Mouse (Mus musculus) neural tube, embryonic 14.5 days (tissue): ENCODE measurements around the gene Gm4737. TPM values are rescaled to one million over a fixed set of nuclear protein-coding genes. Genes with fewer than 3 reads are reported as not detected.
"Not testable (repeated sequence)": the region's sequence is repeated elsewhere in the genome, so short reads cannot be mapped to it uniquely, and the experiment has no call there.

Experiments
- ATAC-seq: fragments of 200-750 bp; cut with Nextera tagmentation; 2 replicates; pipeline ENCODE4 v1.8.0; 2017; ENCODE audit warnings: low read depth, mild to moderate bottlenecking, moderate TSS enrichment, moderate library complexity
- H3K27ac ChIP-seq: fragments of 300-500 bp; sonication (generic); 2 replicates; pipeline ENCODE4 v1.5.1; 2014; ENCODE audit warnings: low read depth, mild to moderate bottlenecking, control low read depth, low read length, moderate library complexity, mixed read lengths
- H3K27me3 ChIP-seq: fragments of 300-500 bp; sonication (generic); 2 replicates; pipeline ENCODE4 v1.6.1; 2014; ENCODE audit warnings: low read length; ENCODE audit not compliant: control insufficient read depth, insufficient read depth
- H3K36me3 ChIP-seq: fragments of 300-500 bp; sonication (generic); 2 replicates; pipeline ENCODE4 v1.6.1; 2014; ENCODE audit warnings: low read length, mixed read lengths; ENCODE audit not compliant: control insufficient read depth, insufficient read depth
- H3K4me1 ChIP-seq: fragments of 300-500 bp; sonication (generic); 2 replicates; pipeline ENCODE4 v1.6.1; 2014; ENCODE audit warnings: low read length; ENCODE audit not compliant: control insufficient read depth, insufficient read depth
- H3K4me2 ChIP-seq: fragments of 300-500 bp; sonication (generic); 2 replicates; pipeline ENCODE4 v1.6.1; 2014; ENCODE audit warnings: mild to moderate bottlenecking, low read depth, low read length, control low read depth
- H3K4me3 ChIP-seq: fragments of 300-500 bp; sonication (generic); 2 replicates; pipeline ENCODE4 v1.5.1; 2014; ENCODE audit warnings: low read depth, low read length, control low read depth, mixed read lengths
- H3K9ac ChIP-seq: fragments of 300-500 bp; sonication (generic); replicated peaks from 2 replicates; pipeline ENCODE4 v1.6.1; 2014; ENCODE audit warnings: low read depth, mild to moderate bottlenecking, control low read depth, low read length, mixed read lengths
- H3K9me3 ChIP-seq: fragments of 300-500 bp; sonication (generic); 2 replicates; pipeline ENCODE4 v1.6.1; 2016; ENCODE audit warnings: low read length; ENCODE audit not compliant: control insufficient read depth
- WGBS: fragments of 180-500 bp; shearing (Covaris S2); extraction: QIAGEN DNeasy Blood & Tissue Kit; methylation state at CpG from one replicate; pipeline ENCODE4 v1.1.7; 2014; 5-methylcytosine and 5-hydroxymethylcytosine counted together
- polyA plus RNA-seq: library from polyadenylated mRNA; unstranded; fragments of >200 nt; fragmentation: Nextera tagmentation; extraction: Ambion mirVana; gene quantifications from 2 replicates; pipeline ENCODE4 v1.2.1, GENCODE M21; 2014

Gm4737 gene
- 1.2 and 1.8 TPM in 2 replicates for polyA plus RNA-seq

DNA sequence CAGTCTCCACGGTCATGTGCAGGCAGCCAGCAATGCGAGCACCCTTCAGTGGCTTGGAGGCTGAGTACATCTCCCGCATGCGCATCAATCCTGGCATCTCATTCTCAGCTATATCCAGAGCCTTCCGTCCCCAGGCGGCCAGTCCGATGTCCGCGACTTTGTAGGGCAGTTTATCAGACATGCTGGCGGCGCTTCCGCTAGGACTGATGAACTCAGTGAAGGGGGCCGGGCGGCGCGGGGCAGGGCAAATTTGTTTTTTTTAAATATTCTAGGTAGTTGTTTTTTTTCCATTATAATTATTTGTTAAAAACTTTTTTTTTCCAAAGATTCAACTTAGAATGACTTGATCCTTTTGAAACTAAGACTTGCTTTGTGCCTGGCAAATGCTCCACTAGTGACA, at the start of gene Gm4737:
Gm4737 (minus strand) TSS at position 246 of the 400 bp plus-strand sequence.
- ATAC-seq, H3K4me1 ChIP-seq, H3K9me3 ChIP-seq, H3K4me2 ChIP-seq, H3K27me3 ChIP-seq, H3K27ac ChIP-seq, H3K9ac ChIP-seq, H3K4me3 ChIP-seq, H3K36me3 ChIP-seq: not testable (repeated sequence)
- 100% methylated on average over 9 of the region's 16 CpGs for WGBS

GRCm38 (mm10) chr16:46195792-46196191, 40.9 kb upstream of the Gm4737 start:
- Histone ChIP-seq H3K9ac (no peak overlapping the region), H3K4me2 (no peak overlapping the region), H3K4me1 (no peaks in the 10 kb centered on the region), H3K27ac (no peak overlapping the region), H3K9me3 (no peaks in the 10 kb centered on the region), H3K27me3 (no peaks in the 10 kb centered on the region), H3K36me3 (no peaks in the 10 kb centered on the region), H3K4me3 (no peak overlapping the region)
- ATAC-seq = no peak; the same call in 1 of the 2 replicates
- 83% methylated on average over 5 of the region's 5 CpGs for WGBS

- Histone ChIP-seq H3K36me3 (no peaks in the 10 kb centered on the region), H3K4me3 (no peak overlapping the region), H3K27me3 (no peaks in the 10 kb centered on the region), H3K9me3 (no peaks in the 10 kb centered on the region), H3K27ac (no peak overlapping the region), H3K4me2 (no peak overlapping the region), H3K9ac (no peak overlapping the region), H3K4me1 (no peaks in the 10 kb centered on the region)
- 90% methylated on average over 5 of the region's 5 CpGs for WGBS
- ATAC-seq = no peak
These were observed 28.2 kb upstream of the Gm4737 start for GRCm38 (mm10) chr16:46183096-46183495.

- Histone ChIP-seq H3K9me3 (no peaks in the 10 kb centered on the region), H3K4me3 (no peak overlapping the region), H3K4me1 (no peaks in the 10 kb centered on the region), H3K36me3 (no peaks in the 10 kb centered on the region), H3K9ac (no peak overlapping the region), H3K27me3 (no peaks in the 10 kb centered on the region), H3K4me2 (no peak overlapping the region), H3K27ac (no peak overlapping the region)
- ATAC-seq = no peak
- WGBS = 88% methylated on average over 4 of the region's 4 CpGs
These were observed 23.4 kb upstream of the Gm4737 start for GRCm38 (mm10) chr16:46178121-46178801.

DNA sequence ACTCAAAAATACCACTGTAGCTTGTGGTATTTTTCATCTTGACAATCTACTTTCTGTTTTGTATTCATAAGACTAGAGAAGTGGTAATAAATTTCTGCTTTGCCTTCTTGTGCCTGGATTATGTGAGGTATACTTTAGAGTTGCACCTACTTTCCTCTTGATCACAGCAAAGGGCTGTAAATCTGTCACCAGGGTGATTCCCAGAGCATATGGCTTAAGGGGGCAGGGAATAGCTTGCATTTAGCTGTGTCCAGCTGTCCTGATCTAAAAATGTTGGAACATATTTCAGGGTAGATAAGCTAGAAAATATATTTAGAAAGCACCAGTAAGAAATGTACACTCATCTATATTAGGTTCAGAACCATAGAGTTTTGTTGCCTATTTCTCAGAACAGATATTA, 18.2 kb upstream of the Gm4737 start:
- no peak overlapping the region for H3K27ac ChIP-seq
- H3K9ac ChIP-seq = no peak overlapping the region
- H3K4me2 ChIP-seq = no peak overlapping the region
- H3K9me3 ChIP-seq = no peaks in the 10 kb centered on the region; the same call in 1 of the 2 replicates
- H3K27me3 ChIP-seq = no peaks in the 10 kb centered on the region
- H3K4me3 ChIP-seq = no peak overlapping the region
- no peaks in the 10 kb centered on the region for H3K4me1 ChIP-seq
- H3K36me3 ChIP-seq = no peaks in the 10 kb centered on the region
- ATAC-seq = no peak

DNA sequence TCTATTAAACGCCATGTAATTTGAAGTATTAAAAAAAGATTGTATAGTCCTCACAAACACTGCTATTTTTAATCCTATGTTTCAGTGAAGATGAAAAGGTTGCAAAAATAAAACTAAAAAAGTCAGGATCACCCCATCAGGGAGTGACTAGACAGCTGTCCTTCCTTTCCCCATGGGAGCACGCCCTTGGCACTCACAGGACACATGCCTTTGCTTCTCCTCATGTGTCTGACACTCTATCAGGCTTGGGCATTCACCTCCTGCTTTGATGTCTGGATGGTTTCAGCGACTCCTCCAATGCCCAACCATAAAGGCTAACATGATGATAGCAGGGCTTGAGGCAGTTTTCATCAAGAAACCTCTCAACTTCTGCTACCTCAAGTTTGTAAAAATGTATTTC, 12.1 kb upstream of the Gm4737 start:
- ATAC-seq = no peak
- Histone ChIP-seq H3K9me3 (no peaks in the 10 kb centered on the region; the same call in 1 of the 2 replicates), H3K27me3 (no peaks in the 10 kb centered on the region), H3K4me2 (no peak overlapping the region), H3K4me3 (no peak overlapping the region), H3K36me3 (no peaks in the 10 kb centered on the region), H3K4me1 (no peaks in the 10 kb centered on the region), H3K27ac (no peak overlapping the region), H3K9ac (no peak overlapping the region)
- WGBS = 85% methylated on average over 3 of the region's 3 CpGs

DNA sequence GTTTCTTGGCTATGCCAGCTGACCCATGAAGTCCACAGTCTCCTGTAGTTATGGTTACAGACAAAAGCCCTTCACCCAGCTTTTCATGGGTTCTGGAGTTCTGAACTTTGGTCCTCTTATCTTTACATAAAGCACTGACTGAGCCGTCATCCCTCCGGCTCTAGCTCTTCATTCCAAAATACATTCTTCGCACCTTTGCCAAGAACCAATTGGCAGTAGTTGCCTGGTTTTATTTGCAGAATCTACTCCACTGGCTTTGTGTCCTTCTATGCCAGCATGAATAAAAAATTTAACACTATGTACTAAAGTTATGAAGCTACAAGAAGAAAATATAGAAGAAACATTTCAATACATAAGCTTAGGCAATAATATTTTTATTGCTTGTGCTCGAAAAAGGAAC, 10.4 kb upstream of the Gm4737 start:
- Histone ChIP-seq H3K4me1 (no peaks in the 10 kb centered on the region), H3K9me3 (no peaks in the 10 kb centered on the region), H3K4me3 (no peak overlapping the region), H3K27ac (no peak overlapping the region), H3K36me3 (no peaks in the 10 kb centered on the region), H3K4me2 (no peak overlapping the region), H3K27me3 (no peaks in the 10 kb centered on the region), H3K9ac (no peak overlapping the region)
- 85% methylated on average over 4 of the region's 4 CpGs for WGBS
- ATAC-seq = no peak

DNA sequence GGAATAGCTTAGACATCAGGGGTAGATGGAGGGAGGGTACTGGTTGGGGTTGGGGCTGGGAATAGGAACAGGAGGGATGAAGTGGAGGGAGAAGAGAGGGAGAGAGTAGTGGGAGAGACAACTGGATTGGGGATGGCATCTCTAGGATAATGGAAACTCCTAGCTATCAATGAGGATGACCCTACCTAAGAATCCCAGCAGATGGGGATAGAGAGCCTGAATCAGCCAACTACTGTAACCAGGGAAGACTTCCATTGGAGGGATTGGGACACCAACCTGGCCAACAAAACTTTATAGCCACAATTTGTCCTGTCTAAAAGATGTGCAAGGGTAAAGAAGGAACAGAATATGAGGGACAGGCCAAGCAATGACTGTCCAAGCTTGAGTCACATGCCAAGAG, 3.7 kb downstream of the Gm4737 start:
- Histone ChIP-seq H3K9ac (no peak overlapping the region), H3K27ac (no peak overlapping the region), H3K4me2 (no peak overlapping the region), H3K4me1 (no peaks in the 10 kb centered on the region), H3K9me3 (no peaks in the 10 kb centered on the region), H3K4me3 (no peak overlapping the region), H3K36me3 (no peaks in the 10 kb centered on the region), H3K27me3 (no peaks in the 10 kb centered on the region)
- no peak for ATAC-seq

DNA sequence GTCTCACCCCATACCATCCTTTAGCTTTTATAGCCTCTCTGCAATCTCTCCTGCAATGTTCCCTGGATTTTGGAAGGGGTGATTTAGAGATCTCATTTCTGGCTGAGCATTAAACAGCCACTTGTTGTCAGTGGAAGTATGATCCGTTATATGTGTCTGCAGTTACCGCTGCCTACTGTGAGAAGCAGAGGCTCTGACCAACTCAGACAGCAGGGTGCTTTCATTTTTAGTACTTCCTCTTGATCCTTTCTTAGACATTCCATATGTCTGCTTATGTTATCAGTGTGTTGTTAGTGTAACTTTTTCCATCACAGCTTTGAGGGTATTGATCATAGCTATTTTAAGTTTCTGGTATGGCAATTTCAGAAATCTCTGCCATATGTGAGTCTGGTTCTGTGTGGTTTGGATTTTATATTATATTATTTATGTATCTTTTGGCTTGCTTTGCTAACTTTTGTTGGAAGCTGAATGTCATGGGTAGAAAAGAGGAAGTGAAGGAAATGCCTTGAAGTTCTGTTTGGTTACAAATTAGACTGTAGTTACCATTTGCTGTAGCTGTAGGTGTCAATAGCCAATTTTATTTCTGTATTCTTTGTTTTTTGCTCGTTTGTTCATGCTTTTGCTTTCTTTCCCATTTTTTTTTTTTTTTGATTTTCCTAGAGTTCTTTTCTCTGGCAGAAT, 6.1 kb downstream of the Gm4737 start:
- H3K4me2 ChIP-seq = no peak overlapping the region
- 65% methylated on average over 3 of the region's 3 CpGs for WGBS
- no peak overlapping the region for H3K27ac ChIP-seq
- ATAC-seq = no peak
- no peak overlapping the region for H3K4me3 ChIP-seq
- H3K27me3 ChIP-seq = no peaks in the 10 kb centered on the region
- H3K4me1 ChIP-seq = no peaks in the 10 kb centered on the region
- no peak overlapping the region for H3K9ac ChIP-seq
- H3K9me3 ChIP-seq = no peaks in the 10 kb centered on the region
- H3K36me3 ChIP-seq = no peaks in the 10 kb centered on the region
